Mouse (Mus musculus): ENCODE results near the gene Bpifb1. TPM values are rescaled to one million over a fixed set of nuclear protein-coding genes. Genes with fewer than 3 reads are reported as not detected.

Bpifb1 gene
- polyA plus RNA-seq, 1 experiment from 2014 or later, result 0.31 TPM

- Histone ChIP-seq H3K9ac (no peak overlapping the region), H3K27me3 (no peaks in the 10 kb centered on the region), H3K4me2 (no peak overlapping the region), H3K9me3 (replicated peaks) (no peaks in the 10 kb centered on the region), H3K27ac (peak overlapping the region; percentile 57), H3K4me3 (no peak overlapping the region), H3K36me3 (no peaks in the 10 kb centered on the region), H3K4me1 (replicated peaks) (peaks cover 4% of the 10 kb centered on the region; the same call in 1 of the 2 replicates)
- no peak for ATAC-seq (replicated peaks; ENCODE audit: insufficient number of reproducible peaks, insufficient read depth, low FRiP score, low read depth)
- WGBS, result 81% methylated on average over 6 of the region's 6 CpGs
These were observed 5.3 kb upstream of the Bpifb1 start for GRCm38 (mm10) chr2:154185319-154185718.

GRCm38 (mm10) chr2:154185748-154186147 is 4.9 kb upstream of the Bpifb1 start:
- peaks cover 4% of the 10 kb centered on the region; the same call in 1 of the 2 replicates for H3K4me1 ChIP-seq (replicated peaks)
- no peaks in the 10 kb centered on the region for H3K27me3 ChIP-seq
- no peaks in the 10 kb centered on the region for H3K36me3 ChIP-seq
- H3K9me3 ChIP-seq (replicated peaks), result no peaks in the 10 kb centered on the region
- H3K9ac ChIP-seq, result no peak overlapping the region
- H3K4me2 ChIP-seq, result no peak overlapping the region
- H3K4me3 ChIP-seq, result no peak overlapping the region
- 64% methylated on average over 3 of the region's 3 CpGs for WGBS
- peak overlapping the region; percentile 26; the same call in 1 of the 2 replicates for H3K27ac ChIP-seq
- no peak; the same call in 1 of the 2 replicates for ATAC-seq (replicated peaks; ENCODE audit: insufficient number of reproducible peaks, insufficient read depth, low FRiP score, low read depth)

GRCm38 (mm10) chr2:154187468-154187867 is 3.1 kb upstream of the Bpifb1 start:
- H3K4me3 ChIP-seq, result no peak overlapping the region
- no peak overlapping the region for H3K4me2 ChIP-seq
- H3K9ac ChIP-seq, result no peak overlapping the region
- no peak for ATAC-seq (replicated peaks; ENCODE audit: insufficient number of reproducible peaks, insufficient read depth, low FRiP score, low read depth)
- no peaks in the 10 kb centered on the region for H3K9me3 ChIP-seq (replicated peaks)
- WGBS, result 39% methylated on average over 5 of the region's 5 CpGs
- no peaks in the 10 kb centered on the region for H3K36me3 ChIP-seq
- H3K27ac ChIP-seq, result no peak overlapping the region
- no peaks in the 10 kb centered on the region for H3K27me3 ChIP-seq
- peaks cover 13% of the 10 kb centered on the region for H3K4me1 ChIP-seq (replicated peaks)

GRCm38 (mm10) chr2:154189877-154190434 is 662 bp upstream of the Bpifb1 start:
- H3K4me1 ChIP-seq (replicated peaks), result peaks cover 27% of the 10 kb centered on the region
- no peaks in the 10 kb centered on the region for H3K36me3 ChIP-seq
- H3K27ac ChIP-seq, result no peak overlapping the region
- H3K27me3 ChIP-seq, result no peaks in the 10 kb centered on the region
- no peak overlapping the region for H3K4me2 ChIP-seq
- no peak overlapping the region for H3K4me3 ChIP-seq
- 77% methylated on average over 7 of the region's 7 CpGs for WGBS
- H3K9me3 ChIP-seq (replicated peaks), result no peaks in the 10 kb centered on the region
- no peak overlapping the region for H3K9ac ChIP-seq
- ATAC-seq (replicated peaks; ENCODE audit: insufficient number of reproducible peaks, insufficient read depth, low FRiP score, low read depth), result no peak

- Histone ChIP-seq H3K9ac (no peak overlapping the region), H3K4me3 (no peak overlapping the region), H3K9me3 (replicated peaks) (no peaks in the 10 kb centered on the region), H3K36me3 (no peaks in the 10 kb centered on the region), H3K27ac (peak overlapping the region; percentile 63), H3K4me2 (no peak overlapping the region), H3K4me1 (replicated peaks) (peaks cover 24% of the 10 kb centered on the region), H3K27me3 (no peaks in the 10 kb centered on the region)
- 53% methylated on average over 2 of the region's 2 CpGs for WGBS
- ATAC-seq (replicated peaks; ENCODE audit: insufficient number of reproducible peaks, insufficient read depth, low FRiP score, low read depth), result no peak
These were observed 1.5 kb downstream of the Bpifb1 start for GRCm38 (mm10) chr2:154192141-154192540.

GRCm38 (mm10) chr2:154193071-154193470 is 2.5 kb downstream of the Bpifb1 start:
- H3K4me1 ChIP-seq (replicated peaks), result peaks cover 22% of the 10 kb centered on the region
- ATAC-seq (replicated peaks; ENCODE audit: insufficient number of reproducible peaks, insufficient read depth, low FRiP score, low read depth), result no peak
- H3K4me3 ChIP-seq, result no peak overlapping the region
- 73% methylated on average over 4 of the region's 4 CpGs for WGBS
- no peak overlapping the region for H3K4me2 ChIP-seq
- no peak overlapping the region for H3K9ac ChIP-seq
- no peaks in the 10 kb centered on the region for H3K9me3 ChIP-seq (replicated peaks)
- H3K27ac ChIP-seq, result no peak overlapping the region
- no peaks in the 10 kb centered on the region for H3K36me3 ChIP-seq
- H3K27me3 ChIP-seq, result no peaks in the 10 kb centered on the region

- no peaks in the 10 kb centered on the region for H3K9me3 ChIP-seq (replicated peaks)
- no peaks in the 10 kb centered on the region for H3K36me3 ChIP-seq
- H3K9ac ChIP-seq, result no peak overlapping the region
- H3K4me3 ChIP-seq, result no peak overlapping the region
- H3K4me2 ChIP-seq, result no peak overlapping the region
- ATAC-seq (replicated peaks; ENCODE audit: insufficient number of reproducible peaks, insufficient read depth, low FRiP score, low read depth), result no peak
- H3K4me1 ChIP-seq (replicated peaks), result peaks cover 22% of the 10 kb centered on the region
- no peaks in the 10 kb centered on the region for H3K27me3 ChIP-seq
- 50% methylated on average over 5 of the region's 5 CpGs for WGBS
- no peak overlapping the region for H3K27ac ChIP-seq
These were observed 3.4 kb downstream of the Bpifb1 start for GRCm38 (mm10) chr2:154193994-154194504.

GRCm38 (mm10) chr2:154197036-154197435 is 6.4 kb downstream of the Bpifb1 start:
- 88% methylated on average over 9 of the region's 9 CpGs for WGBS
- no peak overlapping the region for H3K27ac ChIP-seq
- no peak overlapping the region for H3K4me2 ChIP-seq
- H3K36me3 ChIP-seq, result no peaks in the 10 kb centered on the region
- H3K27me3 ChIP-seq, result no peaks in the 10 kb centered on the region
- H3K9ac ChIP-seq, result no peak overlapping the region
- peaks cover 15% of the 10 kb centered on the region for H3K4me1 ChIP-seq (replicated peaks)
- no peaks in the 10 kb centered on the region for H3K9me3 ChIP-seq (replicated peaks)
- no peak for ATAC-seq (replicated peaks; ENCODE audit: insufficient number of reproducible peaks, insufficient read depth, low FRiP score, low read depth)
- H3K4me3 ChIP-seq, result no peak overlapping the region

GRCm38 (mm10) chr2:154204630-154205029 is 14.0 kb downstream of the Bpifb1 start:
- no peak overlapping the region for H3K4me2 ChIP-seq
- WGBS, result 82% methylated on average over 4 of the region's 4 CpGs
- peaks cover 12% of the 10 kb centered on the region for H3K4me1 ChIP-seq (replicated peaks)

GRCm38 (mm10) chr2:154206908-154207307 is 16.3 kb downstream of the Bpifb1 start:
- peaks cover 12% of the 10 kb centered on the region for H3K4me1 ChIP-seq (replicated peaks)
- peak; percentile 89 for ATAC-seq (replicated peaks; ENCODE audit: insufficient number of reproducible peaks, insufficient read depth, low FRiP score, low read depth)
- no peaks in the 10 kb centered on the region for H3K36me3 ChIP-seq

More at GRCm38 (mm10) chr2:154204630-154205029, 14.0 kb downstream of the Bpifb1 start:
- no peaks in the 10 kb centered on the region for H3K9me3 ChIP-seq (replicated peaks)
- no peaks in the 10 kb centered on the region for H3K36me3 ChIP-seq
- H3K27ac ChIP-seq, result no peak overlapping the region
- no peaks in the 10 kb centered on the region for H3K27me3 ChIP-seq
- H3K4me3 ChIP-seq, result no peak overlapping the region
- no peak for ATAC-seq (replicated peaks; ENCODE audit: insufficient number of reproducible peaks, insufficient read depth, low FRiP score, low read depth)
- H3K9ac ChIP-seq, result no peak overlapping the region

GRCm38 (mm10) chr2:154209112-154209511 is 18.5 kb downstream of the Bpifb1 start:
- WGBS, result 4% methylated on average over 3 of the region's 3 CpGs
- H3K4me3 ChIP-seq, result no peak overlapping the region
- H3K4me2 ChIP-seq, result no peak overlapping the region

More at GRCm38 (mm10) chr2:154206908-154207307, 16.3 kb downstream of the Bpifb1 start:
- Histone ChIP-seq H3K27me3 (no peaks in the 10 kb centered on the region), H3K9me3 (replicated peaks) (no peaks in the 10 kb centered on the region), H3K27ac (peak overlapping the region; percentile 65), H3K4me3 (no peak overlapping the region), H3K4me2 (no peak overlapping the region), H3K9ac (no peak overlapping the region)
- 31% methylated on average over 7 of the region's 7 CpGs for WGBS

GRCm38 (mm10) chr2:154211121-154211520 is 20.5 kb downstream of the Bpifb1 start:
- H3K4me3 ChIP-seq, result no peak overlapping the region
- H3K27ac ChIP-seq, result no peak overlapping the region
- no peaks in the 10 kb centered on the region for H3K36me3 ChIP-seq
- H3K9ac ChIP-seq, result no peak overlapping the region
- no peak for ATAC-seq (replicated peaks; ENCODE audit: insufficient number of reproducible peaks, insufficient read depth, low FRiP score, low read depth)
- H3K4me2 ChIP-seq, result no peak overlapping the region
- WGBS, result 41% methylated on average over 1 of the region's 1 CpGs
- peaks cover 14% of the 10 kb centered on the region for H3K4me1 ChIP-seq (replicated peaks)
- peaks cover 6% of the 10 kb centered on the region; the same call in 1 of the 2 replicates for H3K27me3 ChIP-seq
- no peaks in the 10 kb centered on the region for H3K9me3 ChIP-seq (replicated peaks)

More at GRCm38 (mm10) chr2:154209112-154209511, 18.5 kb downstream of the Bpifb1 start:
- Histone ChIP-seq H3K4me1 (replicated peaks) (peaks cover 12% of the 10 kb centered on the region), H3K9ac (no peak overlapping the region), H3K27me3 (no peaks in the 10 kb centered on the region), H3K36me3 (no peaks in the 10 kb centered on the region), H3K9me3 (replicated peaks) (no peaks in the 10 kb centered on the region), H3K27ac (no peak overlapping the region)
- ATAC-seq (replicated peaks; ENCODE audit: insufficient number of reproducible peaks, insufficient read depth, low FRiP score, low read depth), result no peak

Measured in heart, embryonic 15.5 days (tissue).